Comparison of ENCODE assay signal across 9 mouse cellular contexts in genomic region chr15:90214913-90215312, GRCm38 (mm10). TPM values are rescaled to one million over a fixed set of nuclear protein-coding genes. Genes with fewer than 3 reads are reported as not detected.
DNase-seq lines count a peak whose midpoint lies in the region; TF ChIP-seq lines count a peak whose summit lies in the region.
"Had no signal": no experiment of that assay in that cellular context is flagged by ENCODE, and none has a peak within 500 bp of the region (broad histone marks: within the 10 kb centered on the region; RNA-seq: fewer than 3 reads in every experiment).

No protein-coding gene starts in this region.

- no peak overlapping the region for H3K27ac ChIP-seq in cerebellum, adult 2 months (ENCODE audit: insufficient read depth, low read length)
- H3K27ac ChIP-seq: stomach, embryonic 15.5 days had no signal

- TF ChIP-seq POLR2A in cerebellum, adult 2 months (IDR thresholded peaks at IDR 0.05; ENCODE audit: borderline replicate concordance, insufficient read depth, low read length), result no peak

- no peaks in the 10 kb centered on the region for H3K27me3 ChIP-seq in cerebellum, adult 2 months (ENCODE audit: control insufficient read depth, insufficient read depth, low read length)
- H3K27me3 ChIP-seq: stomach, embryonic 15.5 days had no signal

- H3K4me1 ChIP-seq in cerebellum, adult 2 months (ENCODE audit: control insufficient read depth, insufficient read depth, low read length), result no peaks in the 10 kb centered on the region
- H3K4me1 ChIP-seq: stomach, embryonic 15.5 days had no signal

- 12% methylated on average over 6 of the region's 6 CpGs for WGBS in cerebellum, adult 2 months

- DNase-seq in cerebellum, adult 11 months, result peak; percentile 28
- no peak for DNase-seq in cerebellum, adult 9-11 months
- DNase-seq in ES-CJ7 (ENCODE audit: low read depth, low spot score), result peak; percentile 51
- DNase-seq in cerebellum, adult 2 months, result peak; percentile 34 to 56
- DNase-seq in frontal cortex, postnatal 14 days (ENCODE audit: low spot score in 2 of 2), result peak; percentile 16 to 68
- DNase-seq in kidney, postnatal 25 days, result peak; percentile 41 to 78
- peak; percentile 5 to 25 for DNase-seq in lung, adult 18-20 months
- peak; percentile 49 for DNase-seq in retina, postnatal 7 days (ENCODE audit: low read depth, low spot score)

- peak; percentile 63 for TF ChIP-seq CTCF in cerebellum, adult 2 months (IDR thresholded peaks at IDR 0.05; ENCODE audit: borderline replicate concordance, insufficient read depth, low read depth, low read length)

- no peak overlapping the region for H3K4me3 ChIP-seq in cerebellum, adult 2 months (replicated peaks; ENCODE audit: insufficient read depth, low read depth, low read length)
- H3K4me3 ChIP-seq: stomach, embryonic 15.5 days had no signal

RNA-seq across cellular contexts. Expression of gene Alg10b, which starts 9.2 kb away (rescaled TPM):
- polyA plus RNA-seq in cerebellum, adult 2 months (2012; rRNA removed), result 14.7 and 16.1 TPM in 2 replicates
